Mouse (Mus musculus) monocyte, adult 2 months (primary cell): ENCODE measurements around the gene Iqcf3.
A peak's percentile ranks its signal among the peaks of the same experiment; 100 is the strongest.
"Not testable (repeated sequence)": the region's sequence is repeated elsewhere in the genome, so short reads cannot be mapped to it uniquely, and the experiment has no call there.

Experiments
- DNase-seq, 2 experiments: peaks; one replicate each; pipeline ENCODE4 v3.0.0; 2022; ENCODE audit warnings: low spot score in 2 of 2, low read depth in 1 of 2

The Iqcf3 gene

GRCm38 (mm10) chr9:106561531-106561930 is at the start of gene Iqcf3:
Gene Iqcf3 (minus strand): TSS chr9:106561631.
- no peak for DNase-seq

DNA sequence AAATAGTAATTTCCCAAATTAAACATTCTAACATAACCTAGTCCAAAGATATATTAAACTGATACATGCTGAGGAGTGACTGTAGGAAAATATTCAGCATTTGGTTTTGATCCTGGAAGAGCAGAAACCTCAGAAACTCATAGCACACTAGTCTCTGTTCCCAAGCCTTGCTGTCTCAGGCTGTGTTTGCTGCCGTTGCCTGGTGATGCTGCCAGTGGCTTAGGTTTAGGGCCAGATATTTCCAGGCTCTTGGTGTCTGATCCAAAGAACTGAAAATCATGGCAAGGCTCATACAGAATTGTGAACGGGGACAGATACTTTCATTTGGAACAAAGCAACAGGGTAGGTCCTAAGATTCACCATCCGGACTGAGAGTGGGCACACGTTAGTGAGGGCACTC is 49.3 kb upstream of the Iqcf3 start:
- DNase-seq: no peak

DNA sequence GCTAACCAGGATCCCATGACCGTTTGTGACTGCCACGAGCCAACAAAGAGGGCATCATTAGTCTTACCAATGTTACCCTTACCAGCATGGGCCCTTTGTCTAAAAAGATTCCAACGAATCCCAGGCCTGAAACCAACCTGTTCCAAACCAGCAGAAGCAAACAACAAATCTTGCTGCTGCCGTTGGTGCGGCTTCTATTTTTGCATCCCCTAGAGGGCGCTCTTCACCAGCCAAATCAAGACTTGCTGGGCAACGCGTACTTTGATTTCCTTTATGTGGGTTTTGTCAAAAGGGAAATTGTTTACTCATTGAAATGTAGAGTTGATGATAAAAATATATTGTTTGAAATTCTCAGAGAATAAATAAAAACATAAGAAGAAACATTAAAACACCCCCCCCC is 39.1 kb upstream of the Iqcf3 start:
- DNase-seq: no peak

GRCm38 (mm10) chr9:106598466-106598865 is 37.0 kb upstream of the Iqcf3 start:
- no peak for DNase-seq

- DNase-seq: no peak
Measured at GRCm38 (mm10) chr9:106595836-106596235, 34.4 kb upstream of the Iqcf3 start.

GRCm38 (mm10) chr9:106595402-106595801 is 34.0 kb upstream of the Iqcf3 start:
- DNase-seq: not testable (repeated sequence)

DNA sequence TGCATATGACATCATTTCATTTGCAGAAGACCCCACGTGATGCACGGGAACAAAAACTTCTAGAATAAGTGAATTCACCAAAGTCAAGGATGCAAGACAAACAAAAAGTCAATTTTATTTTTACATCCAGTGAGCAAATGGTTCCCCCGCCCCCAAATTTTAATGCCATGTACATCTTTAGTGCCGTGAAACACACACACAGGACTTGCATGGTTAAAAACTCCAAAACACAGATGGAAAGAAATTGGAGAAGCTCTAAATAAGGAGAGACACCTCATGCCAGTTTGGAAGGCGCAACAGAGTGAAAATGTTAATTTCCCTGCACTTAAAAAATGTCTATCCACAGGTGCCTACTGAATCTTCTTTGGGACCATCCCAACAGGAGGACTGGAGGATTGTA is 30.7 kb upstream of the Iqcf3 start:
- no peak for DNase-seq

- DNase-seq: no peak
Measured at GRCm38 (mm10) chr9:106582552-106582951, 21.1 kb upstream of the Iqcf3 start.

- DNase-seq: no peak
Measured at GRCm38 (mm10) chr9:106580016-106580415, 18.6 kb upstream of the Iqcf3 start.

- DNase-seq: no peak
Measured at GRCm38 (mm10) chr9:106576112-106576511, 14.7 kb upstream of the Iqcf3 start.

- no peak for DNase-seq
Measured at GRCm38 (mm10) chr9:106573366-106573765, 11.9 kb upstream of the Iqcf3 start.

GRCm38 (mm10) chr9:106572186-106572585 is 10.8 kb upstream of the Iqcf3 start:
- DNase-seq: no peak

- no peak for DNase-seq
Measured at GRCm38 (mm10) chr9:106570896-106571295, 9.5 kb upstream of the Iqcf3 start, which contains the start of gene Iqcf4. Gene Iqcf4 (minus strand): TSS chr9:106570996.

DNA sequence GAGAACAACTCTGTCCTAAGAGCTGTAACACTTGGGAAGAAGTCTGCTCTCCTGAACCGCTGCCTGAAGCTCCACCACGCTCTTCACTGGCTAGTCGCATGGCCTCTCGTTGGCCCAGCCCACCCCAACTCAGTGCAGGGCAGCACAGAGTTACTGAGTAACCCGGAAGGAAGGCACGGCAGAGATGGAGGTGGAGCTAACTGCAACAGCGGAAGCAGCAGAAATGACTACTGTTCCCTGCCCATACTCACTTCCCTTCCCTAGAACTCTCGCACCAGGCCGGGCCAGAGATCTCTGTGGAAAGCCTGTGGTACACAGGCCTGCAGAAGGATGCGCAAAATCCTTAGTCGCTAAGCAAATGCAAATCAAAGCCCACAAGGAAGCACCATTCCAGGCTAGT is 5.0 kb upstream of the Iqcf3 start:
- DNase-seq: peak; percentile 9 to 11

GRCm38 (mm10) chr9:106564025-106564424 is 2.6 kb upstream of the Iqcf3 start:
- no peak for DNase-seq

DNA sequence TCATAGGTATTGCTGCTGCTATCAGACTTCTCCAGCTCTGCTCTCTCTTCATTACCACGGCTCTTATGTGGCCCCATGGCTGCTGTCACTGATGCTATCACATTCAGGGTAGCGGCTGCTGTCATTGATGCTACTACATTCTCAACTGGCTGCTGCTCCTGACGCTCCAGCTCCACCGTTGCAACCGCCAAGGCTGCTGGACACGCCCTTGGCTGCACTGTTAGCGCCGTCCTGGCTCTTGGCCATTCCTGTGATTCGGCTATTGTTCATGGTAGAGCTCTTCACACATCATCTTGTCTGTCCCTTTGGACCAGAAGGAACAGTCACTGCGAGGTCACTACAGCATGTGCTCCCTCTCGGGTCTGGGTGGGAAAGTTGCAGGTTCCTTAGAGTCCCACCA is 860 bp upstream of the Iqcf3 start:
- DNase-seq: no peak

DNA sequence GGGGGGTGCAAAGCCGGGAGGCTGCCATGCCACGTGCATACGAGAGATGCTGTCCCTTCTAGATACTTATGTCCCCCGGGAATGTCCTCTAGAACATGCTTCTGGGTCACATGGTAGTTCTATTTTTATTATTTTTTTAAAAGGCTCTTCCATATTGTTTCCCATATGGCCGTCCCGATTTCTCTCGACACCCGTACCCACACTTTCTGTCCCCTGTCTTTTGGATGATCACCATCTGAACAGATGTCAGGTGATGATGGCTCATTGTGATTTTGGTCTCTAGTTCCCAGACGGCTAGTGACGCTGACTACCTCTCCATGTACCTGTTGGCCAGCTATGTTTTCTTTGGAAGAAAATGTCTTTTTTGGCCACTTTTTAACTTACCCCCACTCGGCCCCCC is 26.5 kb downstream of the Iqcf3 start:
- no peak for DNase-seq

DNA sequence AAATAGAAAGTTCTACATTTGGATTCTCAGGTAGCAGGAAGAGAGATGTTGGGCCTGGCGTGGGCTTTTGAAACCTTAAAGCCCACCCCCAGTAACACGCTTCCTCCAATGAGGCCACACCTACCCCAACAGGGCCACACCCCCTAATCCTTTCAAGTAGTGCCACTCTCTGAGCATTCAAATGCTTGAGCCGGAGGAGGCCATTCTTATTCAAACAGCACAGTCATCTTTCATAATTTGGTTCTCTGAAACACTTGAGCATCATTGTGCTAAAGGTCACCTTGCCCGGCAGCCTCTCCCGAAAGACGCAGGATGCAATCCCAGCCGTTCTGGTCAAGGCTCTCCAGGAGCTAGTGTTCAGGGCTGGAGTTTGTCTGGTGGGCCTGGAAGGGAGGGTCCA is 27.1 kb downstream of the Iqcf3 start:
- no peak for DNase-seq

- no peak for DNase-seq
Measured at GRCm38 (mm10) chr9:106531833-106532232, 29.6 kb downstream of the Iqcf3 start.

- DNase-seq: no peak
Measured at GRCm38 (mm10) chr9:106519909-106520308, 41.5 kb downstream of the Iqcf3 start.

- DNase-seq: no peak
Measured at GRCm38 (mm10) chr9:106519433-106519832, 42.0 kb downstream of the Iqcf3 start.

DNA sequence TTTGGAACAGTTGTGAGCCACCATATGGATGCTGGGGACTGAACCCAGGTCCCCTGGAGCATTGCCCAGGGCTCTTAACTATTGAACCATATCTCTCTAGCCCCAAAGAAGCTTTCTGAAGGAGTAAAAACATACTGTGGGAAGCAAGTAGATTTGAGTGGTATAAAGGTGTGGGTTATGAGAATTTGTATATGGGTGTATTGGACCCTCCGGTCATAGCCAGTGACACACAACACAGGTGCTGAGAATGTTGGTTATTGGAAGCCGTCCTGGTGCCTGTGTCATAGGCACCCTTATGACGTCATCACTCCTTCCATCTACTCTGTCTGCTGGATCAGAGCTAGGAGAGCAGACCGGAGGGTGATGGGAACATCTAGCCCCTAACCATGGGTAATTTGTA is 47.2 kb downstream of the Iqcf3 start, which contains the start of gene Iqcf5:
Gene Iqcf5, plus strand, starts transcription at position 301 of the 400 bp plus-strand sequence.
- no peak for DNase-seq

DNA sequence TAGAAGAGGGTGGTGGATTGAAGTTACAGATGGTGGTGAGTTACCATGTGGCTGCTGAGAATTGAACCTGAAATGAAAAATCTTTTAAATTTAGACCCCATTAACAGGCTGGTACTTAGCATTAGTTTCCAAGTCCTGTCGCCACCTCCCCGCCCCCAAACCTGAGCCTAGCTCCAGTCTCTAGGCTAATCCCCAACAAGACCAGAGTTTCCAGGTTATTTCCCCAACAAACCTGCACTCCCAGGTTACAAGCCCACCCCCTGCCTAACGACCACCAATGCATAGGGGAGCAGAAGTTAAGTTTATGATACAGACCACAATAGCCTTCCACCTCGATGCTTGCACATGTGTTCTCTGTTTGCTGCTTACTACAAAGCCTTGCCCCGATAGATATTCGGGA is 47.9 kb downstream of the Iqcf3 start:
- no peak for DNase-seq
